Mouse (Mus musculus): ENCODE results near the gene Gm45844. TPM values are rescaled to one million over a fixed set of nuclear protein-coding genes. Genes with fewer than 3 reads are reported as not detected.

Gene Gm45844
- 1.4 and 2.2 TPM in 2 replicates for polyA plus RNA-seq (2012)

DNA sequence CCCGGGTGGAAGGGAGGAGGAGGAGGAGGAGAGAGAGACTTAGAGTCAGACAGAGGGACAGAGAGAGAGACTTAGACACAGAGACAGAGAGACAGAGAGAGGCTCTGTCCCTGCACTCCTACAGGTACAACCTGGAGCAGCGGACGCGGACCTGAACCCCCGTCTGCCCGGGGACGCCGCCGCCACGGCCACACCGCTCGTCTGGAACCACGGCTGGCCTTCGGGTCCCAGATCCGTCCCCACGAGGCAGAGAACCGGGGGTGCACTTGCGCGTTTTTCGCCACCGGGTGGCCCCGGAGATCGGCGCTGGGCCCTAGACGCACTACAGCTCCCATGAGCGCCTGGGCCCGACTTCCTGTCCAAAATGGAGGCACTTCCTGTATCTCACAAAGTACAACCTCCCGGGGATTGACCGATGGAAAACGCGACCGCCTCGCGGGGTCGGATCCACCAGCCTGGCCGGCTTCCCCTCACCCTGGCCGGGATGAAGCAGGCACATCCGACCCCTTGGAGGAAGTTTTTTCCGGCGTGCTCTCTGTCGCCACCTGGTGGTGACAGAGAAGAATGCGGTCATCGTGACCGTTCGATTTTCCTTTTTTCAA lies at the start of gene Gm45844:
Gm45844 (minus strand) TSS at position 324 of the 602 bp plus-strand sequence.

DNA sequence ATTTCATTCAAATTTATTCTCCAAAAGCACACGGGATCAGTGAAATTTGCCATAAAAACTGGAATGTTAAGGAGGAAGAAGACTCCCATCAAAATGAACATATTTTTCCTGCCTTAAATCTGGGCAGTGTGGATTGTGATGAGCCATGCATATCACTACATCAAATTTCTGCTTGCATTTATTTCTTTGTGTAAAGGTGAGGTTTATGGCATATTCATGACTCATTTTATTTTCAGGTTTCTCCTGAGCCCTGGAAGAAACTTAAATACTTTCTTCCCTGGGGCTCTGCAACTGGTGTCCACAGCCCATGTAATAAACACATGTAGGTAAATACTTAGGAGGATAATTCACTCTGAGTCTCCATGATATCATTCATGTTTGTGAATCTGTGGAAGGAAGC lies 30.9 kb downstream of the Gm45844 start, which contains the start of gene Vmn2r29:
Vmn2r29 (minus strand) TSS at position 101 of the 400 bp plus-strand sequence.

DNA sequence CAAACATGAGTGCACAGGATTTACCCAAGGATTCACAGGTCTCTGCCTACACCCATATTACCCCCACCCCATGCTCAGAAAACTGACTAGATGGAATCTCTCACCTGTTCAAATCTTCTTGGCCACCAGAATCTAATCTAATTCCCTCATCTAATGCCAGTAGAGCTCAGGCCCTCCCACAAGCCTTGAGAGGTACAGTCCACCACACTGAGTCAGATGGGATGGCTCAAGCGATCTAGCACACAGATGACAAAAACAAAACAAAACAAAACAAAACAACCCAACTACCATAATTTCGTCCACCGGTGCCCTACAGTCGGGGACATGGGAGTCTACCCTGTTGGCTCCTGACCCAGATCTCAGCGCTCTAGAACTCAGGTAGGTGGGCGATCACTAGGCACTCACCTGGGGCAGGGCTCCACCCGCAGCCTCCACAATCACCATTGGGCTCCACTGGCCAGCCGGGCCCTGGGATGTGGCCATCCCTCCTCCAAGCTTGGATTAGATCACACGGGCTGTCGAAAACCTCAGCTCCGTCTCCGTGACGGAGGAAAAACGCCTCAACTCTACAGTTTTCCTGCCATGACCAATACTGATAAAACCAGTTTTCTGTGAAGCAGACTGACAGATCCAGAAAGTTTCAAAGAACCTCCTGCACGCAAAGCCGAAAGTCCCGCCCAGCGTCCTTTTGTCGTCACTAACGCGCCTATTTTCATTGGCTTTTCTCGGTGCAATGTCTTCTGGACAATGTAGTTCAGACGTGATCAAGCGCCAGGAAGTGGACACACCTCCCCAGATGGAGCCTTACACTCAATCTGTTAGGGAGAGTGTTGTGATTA lies 68.6 kb downstream of the Gm45844 start, which contains the start of gene Zfp772:
Zfp772 (minus strand) TSS at position 686 of the 839 bp plus-strand sequence.

DNA sequence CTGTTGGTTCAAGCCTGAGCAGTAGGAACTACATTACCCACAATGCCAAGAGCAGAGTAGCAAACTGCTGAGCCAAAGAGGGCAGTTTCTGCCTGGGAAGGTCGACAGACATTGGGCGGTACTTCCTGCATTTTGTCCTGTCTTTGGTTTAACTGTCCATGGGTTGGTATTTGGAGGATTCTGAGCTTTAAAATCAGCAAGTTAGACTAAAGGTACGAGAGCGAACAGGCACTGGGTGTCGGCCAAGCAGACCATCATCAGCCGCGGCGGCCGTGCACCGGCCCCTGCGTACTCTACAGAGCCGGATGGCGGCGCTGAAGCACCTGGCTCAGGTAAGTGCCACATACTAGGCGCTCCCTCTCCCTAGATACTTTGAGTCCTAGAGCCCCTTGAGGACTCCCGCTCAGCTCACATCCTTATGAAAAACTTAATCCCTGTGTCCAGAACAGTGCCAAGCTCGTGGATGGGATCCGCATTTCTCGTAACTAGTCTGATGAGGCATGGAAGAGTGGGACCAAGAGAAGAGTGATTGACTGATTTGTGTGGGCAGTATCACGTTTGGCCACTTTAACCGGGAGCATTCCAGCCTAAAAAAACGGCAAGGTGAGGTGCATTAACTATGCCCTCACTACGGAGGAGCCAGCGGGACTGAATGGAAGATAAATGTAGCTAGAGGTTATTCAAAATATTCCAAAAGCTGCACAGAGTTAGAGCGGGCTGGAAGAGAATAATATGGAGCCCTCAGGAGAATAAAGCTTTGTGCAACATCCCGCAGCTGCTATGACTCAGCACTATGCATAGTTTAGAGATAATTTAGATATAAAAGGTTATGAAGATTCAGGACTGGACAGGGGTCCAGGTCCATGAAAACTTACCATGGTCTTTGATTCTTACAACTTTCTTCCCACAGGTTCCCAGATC lies 106.6 kb downstream of the Gm45844 start, which contains the start of gene Zfp418:
Zfp418 (plus strand) TSS at position 104 of the 921 bp plus-strand sequence.

Other genes with a start within 250 kb of the Gm45844 start
- gene Zfp954, start 156.8 kb downstream of the Gm45844 start, polyA plus RNA-seq (2012), result 1.4 and 2.9 TPM in 2 replicates
- gene Zfp773, start 141.5 kb downstream of the Gm45844 start, polyA plus RNA-seq (2012), result 0.01 and 0.03 TPM in 2 replicates
- gene Zfp418, start 107.0 kb downstream of the Gm45844 start, polyA plus RNA-seq (2012), result 0.05 and 0.14 TPM in 2 replicates
- gene Zfp772, start 68.3 kb downstream of the Gm45844 start, polyA plus RNA-seq (2012), result 0.21 and 0.36 TPM in 2 replicates
- gene Vmn2r29, start 31.0 kb downstream of the Gm45844 start, polyA plus RNA-seq (2012), result 0.02 TPM in 1 of 2 replicates, not detected in the other
- gene Clcn4, start 22.6 kb upstream of the Gm45844 start, polyA plus RNA-seq (2012), result 9.0 and 9.9 TPM in 2 replicates
- 0.01 TPM in 1 of 2 replicates, not detected in the other for gene Vmn2r30, start 59.3 kb upstream of the Gm45844 start, polyA plus RNA-seq (2012)
- 0.20 TPM in 1 of 2 replicates, not detected in the other for gene Gm45783, start 96.3 kb upstream of the Gm45844 start, polyA plus RNA-seq (2012)
- gene Vmn2r31, start 121.4 kb upstream of the Gm45844 start, polyA plus RNA-seq (2012), result not detected in 2 replicates
- not detected in 2 replicates for gene Vmn2r32, start 201.7 kb upstream of the Gm45844 start, polyA plus RNA-seq (2012)

Data from megakaryocyte-erythroid progenitor cell, adult 5 weeks (primary cell).